20 mouse cellular contexts compared by ENCODE assay signal in genomic region chr14:75871750-75872149, GRCm38 (mm10). TPM values are rescaled to one million over a fixed set of nuclear protein-coding genes. Genes with fewer than 3 reads are reported as not detected.
DNase-seq lines count a peak whose midpoint lies in the region; ATAC-seq and TF ChIP-seq lines count a peak whose summit lies in the region.
"Had no signal": no experiment of that assay in that cellular context is flagged by ENCODE, and none has a peak within 500 bp of the region (broad histone marks: within the 10 kb centered on the region; RNA-seq: fewer than 3 reads in every experiment).

No protein-coding gene starts in this region.

- H3K4me2 ChIP-seq in liver, postnatal 0 days (ENCODE audit: low read depth, low read length), result no peak overlapping the region
- H3K4me2 ChIP-seq in liver, embryonic 12.5 days, result no peak overlapping the region

- no peaks in the 10 kb centered on the region for H3K27me3 ChIP-seq in liver, postnatal 0 days (ENCODE audit: insufficient read depth, low read length)
- H3K27me3 ChIP-seq in liver, embryonic 12.5 days (replicated peaks), result peaks cover 3% of the 10 kb centered on the region; the same call in 1 of the 2 replicates
- H3K27me3 ChIP-seq in E14TG2a.4 (ENCODE audit: insufficient read depth, low read length), result peaks cover 3% of the 10 kb centered on the region; the same call in 1 of the 2 replicates

- DNase-seq in gastrocnemius, adult 2 months, result no peak
- no peak for DNase-seq in gastrocnemius, postnatal 36 days
- DNase-seq in liver, postnatal 0 days, result no peak
- peak; percentile 79 for DNase-seq in R1 (ENCODE audit: low read depth, low spot score)
- DNase-seq in adrenal gland, adult 18-20 months (ENCODE audit: low spot score in 2 of 2), result no peak
- DNase-seq in urinary bladder, postnatal 14 days (ENCODE audit: low spot score), result no peak
- DNase-seq: adrenal gland, postnatal 25 days; cerebellum, adult 11 months; kidney, postnatal 4 days; layer of hippocampus, adult 9-11 months; right cerebral cortex, adult 18-20 months had no signal

- 0 out of 2 replicates have a peak, but pooled peaks cover 2% of the 10 kb centered on the region for H3K9me3 ChIP-seq in liver, postnatal 0 days (ENCODE audit: low read length)
- H3K9me3 ChIP-seq in liver, embryonic 12.5 days (replicated peaks), result no peaks in the 10 kb centered on the region
- H3K9me3 ChIP-seq in E14TG2a.4 (ENCODE audit: low read length), result 0 out of 2 replicates have a peak, but pooled peaks cover 4% of the 10 kb centered on the region
- H3K9me3 ChIP-seq: heart, embryonic 10.5 days had no signal

- H3K4me1 ChIP-seq in liver, postnatal 0 days (ENCODE audit: insufficient read depth), result no peaks in the 10 kb centered on the region
- H3K4me1 ChIP-seq in liver, embryonic 12.5 days, result peaks cover 6% of the 10 kb centered on the region; the same call in 1 of the 2 replicates
- H3K4me1 ChIP-seq in E14TG2a.4 (replicated peaks; ENCODE audit: low read depth, low read length), result peaks cover 43% of the 10 kb centered on the region

- H3K27ac ChIP-seq in gastrocnemius, adult 2 months, result no peak overlapping the region
- no peak overlapping the region for H3K27ac ChIP-seq in liver, postnatal 0 days (ENCODE audit: low read depth)
- H3K27ac ChIP-seq in liver, embryonic 12.5 days, result no peak overlapping the region
- H3K27ac ChIP-seq: left cerebral cortex, adult 2 months had no signal

- no peak for TF ChIP-seq EP300 in liver, postnatal 0 days (IDR thresholded peaks at IDR 0.05; ENCODE audit: low read depth)

- 88% methylated on average over 4 of the region's 4 CpGs for WGBS in liver, postnatal 0 days (ENCODE audit: insufficient replicate concordance)
- 79% methylated on average over 4 of the region's 4 CpGs for WGBS in liver, embryonic 12.5 days (ENCODE audit: insufficient replicate concordance)

- H3K9ac ChIP-seq in liver, postnatal 0 days (replicated peaks), result no peak overlapping the region
- H3K9ac ChIP-seq in liver, embryonic 12.5 days, result no peak overlapping the region

- 0 out of 2 replicates have a peak, but pooled peaks have one; percentile 13 for TF ChIP-seq CTCF in gastrocnemius, adult 2 months (IDR thresholded peaks at IDR 0.05)
- 0 out of 2 replicates have a peak, but pooled peaks have one; percentile 18 for TF ChIP-seq CTCF in liver, postnatal 0 days (IDR thresholded peaks at IDR 0.05; ENCODE audit: low read depth)
- peak; percentile 39 for TF ChIP-seq CTCF in E14TG2a.4 (conservative IDR thresholded peaks at IDR 0.05; ENCODE audit: low read length)

- intact Hi-C loops in gastrocnemius, adult 2 months (cut with DNase I), result loop anchor here (10.0 kb wide), 1 partner anchor 603 kb away; no protein-coding TSS in a partner anchor
- intact Hi-C loops in gastrocnemius, postnatal 36 days (cut with DNase I), result no loop called here

- no peak overlapping the region for H3K4me3 ChIP-seq in gastrocnemius, adult 2 months
- H3K4me3 ChIP-seq in liver, postnatal 0 days (ENCODE audit: low read depth, low read length), result no peak overlapping the region
- H3K4me3 ChIP-seq in liver, embryonic 12.5 days, result no peak overlapping the region
- no peak overlapping the region for H3K4me3 ChIP-seq in E14TG2a.4 (replicated peaks; ENCODE audit: low read length)
- H3K4me3 ChIP-seq: left cerebral cortex, adult 2 months; megakaryocyte, embryonic 14.5 days had no signal

- no peak for ATAC-seq in liver, postnatal 0 days
- no peak for ATAC-seq in liver, embryonic 12.5 days
- ATAC-seq: intestine, embryonic 16.5 days; midbrain, embryonic 16.5 days had no signal

- H3K36me3 ChIP-seq in liver, postnatal 0 days (replicated peaks; ENCODE audit: insufficient read depth, low read length), result no peaks in the 10 kb centered on the region
- H3K36me3 ChIP-seq in liver, embryonic 12.5 days, result no peaks in the 10 kb centered on the region
- no peaks in the 10 kb centered on the region for H3K36me3 ChIP-seq in E14TG2a.4 (ENCODE audit: insufficient read depth, low read length)
- H3K36me3 ChIP-seq: forebrain, embryonic 10.5 days; G1E; heart, embryonic 10.5 days had no signal

RNA-seq across cellular contexts. Expression of gene Tpt1, which starts 26.9 kb away (rescaled TPM):
- 1,000 to 10,000 TPM; 3,630 to 4,350 TPM for total RNA-seq in gastrocnemius, adult 2 months (2021)
- total RNA-seq in gastrocnemius, postnatal 36 days (2021), result 1,000 to 10,000 TPM; 2,921 to 3,241 TPM
- polyA plus RNA-seq in liver, postnatal 0 days (2015; fragmentation: Nextera tagmentation; extraction: Ambion mirVana), result 874 and 942 TPM in 2 replicates
- polyA plus RNA-seq in liver, embryonic 12.5 days (2016; fragmentation: Nextera tagmentation; extraction: Ambion mirVana), result 673 and 675 TPM in 2 replicates
- total RNA-seq in adrenal gland, adult 18-20 months (2021), result 1,000 to 10,000 TPM; 2,758 to 2,912 TPM
